Mouse (Mus musculus) cerebellum, adult 11 months (tissue): ENCODE results near the gene Pycr1.

Experiments
- DNase-seq: peaks from one replicate; pipeline ENCODE4 v3.0.0; 2022

Pycr1 gene

GRCm38 (mm10) chr11:120600716-120601115, 42.9 kb downstream of the Pycr1 start:
- DNase-seq: no peak

GRCm38 (mm10) chr11:120598990-120599549, 44.5 kb downstream of the Pycr1 start:
- DNase-seq: no peak

- DNase-seq: peak; percentile 90
Measured at GRCm38 (mm10) chr11:120598283-120598989, 45.1 kb downstream of the Pycr1 start, which contains the start of the genes Alyref and Anapc11. TSS of gene Alyref (minus strand) at chr11:120598365. TSS of gene Anapc11 (plus strand) at chr11:120598421.

GRCm38 (mm10) chr11:120597240-120598235, 46.0 kb downstream of the Pycr1 start:
- DNase-seq: no peak

GRCm38 (mm10) chr11:120588531-120588930, 55.0 kb downstream of the Pycr1 start:
- DNase-seq: no peak
